Mouse (Mus musculus): Measurements from ENCODE around the gene Slc25a25.

DNA sequence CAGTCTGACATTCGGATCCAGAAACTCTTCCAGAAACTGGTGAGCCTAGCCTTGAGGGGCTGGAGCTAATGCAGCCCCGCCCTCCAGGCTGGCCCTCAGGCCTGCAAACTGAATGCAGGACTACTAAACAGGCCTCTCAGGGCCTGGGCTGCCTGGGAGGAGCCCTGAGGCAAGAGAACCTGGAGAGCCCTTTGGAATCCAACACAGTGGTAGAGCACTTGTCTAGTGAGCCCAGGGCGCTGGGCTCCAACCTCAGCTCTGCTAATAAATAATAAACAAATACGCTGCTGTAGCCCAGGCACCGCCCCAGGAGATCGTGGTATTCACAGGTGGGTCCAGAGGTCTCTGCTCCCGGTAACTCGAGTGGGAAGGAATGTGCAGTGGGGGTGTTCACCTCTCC, 60.4 kb downstream of the Slc25a25 start:
- TF ChIP-seq CTCF (IDR thresholded peaks at IDR 0.05; ENCODE audit: low read depth) (no peak), EP300 (optimal IDR thresholded peaks at IDR 0.05) (no peak)
